Mouse (Mus musculus) hindbrain, embryonic 14.5 days (tissue): ENCODE results near the gene Gm17364. TPM values are rescaled to one million over a fixed set of nuclear protein-coding genes. Genes with fewer than 3 reads are reported as not detected.

ENCODE experiments used
- ATAC-seq: fragments of 200-750 bp; cut with Nextera tagmentation; 2 replicates; pipeline ENCODE4 v1.8.0; 2017; ENCODE audit warnings: moderate number of reproducible peaks, mild to moderate bottlenecking, moderate TSS enrichment, moderate library complexity; ENCODE audit not compliant: low FRiP score
- DNase-seq: peaks from one replicate; pipeline ENCODE4 v3.0.0-alpha.2; 2015; ENCODE audit warnings: low spot score
- H3K27ac ChIP-seq: fragments of 300-500 bp; sonication (generic); 2 replicates; pipeline ENCODE4 v1.5.1; 2014; ENCODE audit warnings: mild to moderate bottlenecking, moderate library complexity
- H3K27me3 ChIP-seq: fragments of 300-500 bp; sonication (generic); 2 replicates; pipeline ENCODE4 v1.6.1; 2014; ENCODE audit warnings: mild to moderate bottlenecking, low read length, mixed read lengths; ENCODE audit not compliant: control insufficient read depth, insufficient read depth
- H3K36me3 ChIP-seq: fragments of 300-500 bp; sonication (generic); replicated peaks from 2 replicates; pipeline ENCODE4 v1.6.1; 2014; ENCODE audit not compliant: control insufficient read depth, insufficient read depth
- H3K4me1 ChIP-seq: fragments of 300-500 bp; sonication (generic); replicated peaks from 2 replicates; pipeline ENCODE4 v1.6.1; 2014; ENCODE audit warnings: antibody characterized with exemption, low read length, mixed read lengths; ENCODE audit not compliant: control insufficient read depth, insufficient read depth
- H3K4me2 ChIP-seq: fragments of 300-500 bp; sonication (generic); replicated peaks from 2 replicates; pipeline ENCODE4 v1.6.1; 2014; ENCODE audit warnings: mild to moderate bottlenecking, moderate library complexity
- H3K4me3 ChIP-seq: fragments of 300-500 bp; sonication (generic); replicated peaks from 2 replicates; pipeline ENCODE4 v1.5.1; 2014; ENCODE audit warnings: mild to moderate bottlenecking, low read length
- H3K9ac ChIP-seq: fragments of 300-500 bp; sonication (generic); 2 replicates; pipeline ENCODE4 v1.6.1; 2014
- H3K9me3 ChIP-seq: fragments of 300-500 bp; sonication (generic); 2 replicates; pipeline ENCODE4 v1.6.1; 2016; ENCODE audit warnings: low read length; ENCODE audit not compliant: control insufficient read depth
- WGBS: fragments of 180-500 bp; shearing (Covaris S2); extraction: QIAGEN DNeasy Blood & Tissue Kit; methylation state at CpG from one replicate; pipeline ENCODE4 v1.1.7; 2014; 5-methylcytosine and 5-hydroxymethylcytosine counted together
- polyA plus RNA-seq: library from polyadenylated mRNA; unstranded; fragments of >200 nt; fragmentation: Nextera tagmentation; extraction: Ambion mirVana; gene quantifications from 2 replicates; pipeline ENCODE4 v1.2.1, GENCODE M21; 2014

The Gm17364 gene
- polyA plus RNA-seq, 1 experiment from 2014 or later = not detected

- H3K4me1 ChIP-seq = 0 out of 2 replicates have a peak, but pooled peaks cover 16% of the 10 kb centered on the region
- ATAC-seq = no peak
- peak overlapping the region; percentile 90 for H3K4me3 ChIP-seq
- DNase-seq = no peak
- H3K9me3 ChIP-seq = no peaks in the 10 kb centered on the region
- peak overlapping the region; percentile 77 for H3K4me2 ChIP-seq
- H3K36me3 ChIP-seq = no peaks in the 10 kb centered on the region
- 43% methylated on average over 12 of the region's 12 CpGs for WGBS
- peak overlapping the region; percentile 88 for H3K9ac ChIP-seq
- no peaks in the 10 kb centered on the region for H3K27me3 ChIP-seq
- peak overlapping the region; percentile 92 for H3K27ac ChIP-seq
These were observed 24.8 kb downstream of the Gm17364 start for GRCm38 (mm10) chr13:41248751-41249520.

- Histone ChIP-seq H3K36me3 (no peaks in the 10 kb centered on the region), H3K4me2 (no peak overlapping the region), H3K9me3 (peaks cover 4% of the 10 kb centered on the region; the same call in 1 of the 2 replicates), H3K27ac (no peak overlapping the region), H3K4me3 (no peak overlapping the region), H3K4me1 (no peaks in the 10 kb centered on the region), H3K9ac (no peak overlapping the region), H3K27me3 (no peaks in the 10 kb centered on the region)
- WGBS = 64% methylated on average over 6 of the region's 6 CpGs
- ATAC-seq (no peak), DNase-seq (no peak)
These were observed 29.4 kb downstream of the Gm17364 start for GRCm38 (mm10) chr13:41244306-41244830.

GRCm38 (mm10) chr13:41241557-41241956 lies 32.2 kb downstream of the Gm17364 start:
- H3K9me3 ChIP-seq = peaks cover 4% of the 10 kb centered on the region; the same call in 1 of the 2 replicates
- no peak overlapping the region for H3K4me3 ChIP-seq
- H3K4me2 ChIP-seq = no peak overlapping the region
- no peak overlapping the region for H3K27ac ChIP-seq
- no peaks in the 10 kb centered on the region for H3K36me3 ChIP-seq
- no peak for ATAC-seq
- H3K9ac ChIP-seq = no peak overlapping the region
- no peak for DNase-seq
- H3K27me3 ChIP-seq = no peaks in the 10 kb centered on the region
- H3K4me1 ChIP-seq = no peaks in the 10 kb centered on the region
- WGBS = 90% methylated on average over 2 of the region's 2 CpGs

GRCm38 (mm10) chr13:41238805-41239130 lies 35.0 kb downstream of the Gm17364 start:
- no peak overlapping the region for H3K4me2 ChIP-seq
- no peaks in the 10 kb centered on the region for H3K4me1 ChIP-seq
- no peaks in the 10 kb centered on the region for H3K36me3 ChIP-seq
- 0 out of 2 replicates have a peak overlapping the region, but pooled peaks have one; percentile 30 for H3K9ac ChIP-seq
- H3K27ac ChIP-seq = no peak overlapping the region
- peak; percentile 59; the same call in 1 of the 2 replicates for ATAC-seq
- no peaks in the 10 kb centered on the region for H3K27me3 ChIP-seq
- H3K9me3 ChIP-seq = peaks cover 4% of the 10 kb centered on the region; the same call in 1 of the 2 replicates
- no peak overlapping the region for H3K4me3 ChIP-seq
- peak; percentile 88 for DNase-seq
- 10% methylated on average over 5 of the region's 5 CpGs for WGBS

- Histone ChIP-seq H3K27ac (no peak overlapping the region), H3K9me3 (peaks cover 4% of the 10 kb centered on the region; the same call in 1 of the 2 replicates), H3K4me1 (no peaks in the 10 kb centered on the region), H3K36me3 (no peaks in the 10 kb centered on the region), H3K9ac (no peak overlapping the region), H3K4me3 (no peak overlapping the region), H3K4me2 (no peak overlapping the region), H3K27me3 (no peaks in the 10 kb centered on the region)
- 80% methylated on average over 10 of the region's 10 CpGs for WGBS
- no peak; the same call in 1 of the 2 replicates for ATAC-seq
- DNase-seq = no peak
These were observed 35.6 kb downstream of the Gm17364 start for GRCm38 (mm10) chr13:41238035-41238804.

GRCm38 (mm10) chr13:41235845-41236741 lies 37.7 kb downstream of the Gm17364 start:
- no peak for DNase-seq
- WGBS = 74% methylated on average over 13 of the region's 13 CpGs

GRCm38 (mm10) chr13:41235181-41235580 lies 38.6 kb downstream of the Gm17364 start:
- Histone ChIP-seq H3K4me2 (no peak overlapping the region), H3K36me3 (no peaks in the 10 kb centered on the region), H3K4me1 (no peaks in the 10 kb centered on the region), H3K27me3 (no peaks in the 10 kb centered on the region), H3K4me3 (no peak overlapping the region), H3K9ac (no peak overlapping the region), H3K9me3 (no peaks in the 10 kb centered on the region), H3K27ac (no peak overlapping the region)
- ATAC-seq (no peak), DNase-seq (no peak)
- WGBS = 90% methylated on average over 6 of the region's 6 CpGs

More at GRCm38 (mm10) chr13:41235845-41236741, 37.7 kb downstream of the Gm17364 start:
- Histone ChIP-seq H3K27me3 (no peaks in the 10 kb centered on the region), H3K4me2 (no peak overlapping the region), H3K27ac (no peak overlapping the region), H3K4me1 (no peaks in the 10 kb centered on the region), H3K9me3 (no peaks in the 10 kb centered on the region), H3K9ac (no peak overlapping the region), H3K36me3 (no peaks in the 10 kb centered on the region), H3K4me3 (no peak overlapping the region)
- ATAC-seq = no peak

GRCm38 (mm10) chr13:41233241-41233640 lies 40.5 kb downstream of the Gm17364 start:
- ATAC-seq = no peak

More at GRCm38 (mm10) chr13:41233241-41233640, 40.5 kb downstream of the Gm17364 start:
- no peaks in the 10 kb centered on the region for H3K9me3 ChIP-seq
- no peak overlapping the region for H3K9ac ChIP-seq
- H3K27ac ChIP-seq = no peak overlapping the region
- H3K4me3 ChIP-seq = no peak overlapping the region
- H3K4me2 ChIP-seq = no peak overlapping the region
- no peaks in the 10 kb centered on the region for H3K27me3 ChIP-seq
- no peaks in the 10 kb centered on the region for H3K36me3 ChIP-seq
- WGBS = 92% methylated on average over 7 of the region's 7 CpGs
- no peak for DNase-seq
- no peaks in the 10 kb centered on the region for H3K4me1 ChIP-seq
